Mouse (Mus musculus) liver, embryonic 14.5 days (tissue): ENCODE measurements around the gene Kif26b. TPM values are rescaled to one million over a fixed set of nuclear protein-coding genes. Genes with fewer than 3 reads are reported as not detected.

Experiments used
- ATAC-seq: fragments of 200-750 bp; cut with Nextera tagmentation; 2 replicates; pipeline ENCODE4 v1.8.0; 2017; ENCODE audit warnings: moderate number of reproducible peaks, mild to moderate bottlenecking, moderate library complexity; ENCODE audit not compliant: insufficient read depth
- DNase-seq, 3 experiments: peaks; one replicate each; pipeline ENCODE4 v3.0.0-alpha.2; 2012 to 2013; ENCODE audit warnings: low read depth in 3 of 3, low spot score in 3 of 3
- H3K27ac ChIP-seq: fragments of 300-500 bp; sonication (generic); 2 replicates; pipeline ENCODE4 v1.5.1; 2014; ENCODE audit warnings: moderate library complexity, mild to moderate bottlenecking, control low read depth, inconsistent platforms
- H3K27me3 ChIP-seq: fragments of 300-500 bp; sonication (generic); 2 replicates; pipeline ENCODE4 v1.6.1; 2014; ENCODE audit warnings: mild to moderate bottlenecking, low read length, moderate library complexity; ENCODE audit not compliant: control insufficient read depth, insufficient read depth
- H3K36me3 ChIP-seq: fragments of 300-500 bp; sonication (generic); replicated peaks from 2 replicates; pipeline ENCODE4 v1.6.1; 2014; ENCODE audit warnings: low read depth; ENCODE audit not compliant: control insufficient read depth, insufficient read depth
- H3K4me1 ChIP-seq, 2 experiments: fragments of 200-500 bp in 1 of 2; fragments of 300-500 bp in 1 of 2; sonication (generic) in 1 of 2; replicated peaks; 2 replicates each; pipeline ENCODE4 v1.6.1; 2012 to 2014; ENCODE audit warnings: antibody characterized with exemption in 1 of 2, inconsistent platforms in 1 of 2, low read length in 1 of 2; ENCODE audit not compliant: control insufficient read depth in 2 of 2, insufficient read depth in 2 of 2
- H3K4me2 ChIP-seq: fragments of 300-500 bp; sonication (generic); 2 replicates; pipeline ENCODE4 v1.6.1; 2014; ENCODE audit warnings: low read depth, mild to moderate bottlenecking, control low read depth, moderate library complexity
- H3K4me3 ChIP-seq, 2 experiments: fragments of 200-500 bp in 1 of 2; fragments of 300-500 bp in 1 of 2; sonication (generic) in 1 of 2; 2 replicates each; pipeline ENCODE4 v1.5.1; 2012 to 2014; ENCODE audit warnings: low read depth in 2 of 2, low read length in 2 of 2, mild to moderate bottlenecking in 2 of 2, control low read depth in 1 of 2, inconsistent platforms in 1 of 2, moderate library complexity in 1 of 2; ENCODE audit not compliant: insufficient read depth in 1 of 2
- H3K9ac ChIP-seq: fragments of 300-500 bp; sonication (generic); replicated peaks from 2 replicates; pipeline ENCODE4 v1.6.1; 2014; ENCODE audit warnings: mild to moderate bottlenecking, control low read depth, moderate library complexity
- H3K9me3 ChIP-seq: fragments of 300-500 bp; sonication (generic); 2 replicates; pipeline ENCODE4 v1.6.1; 2016; ENCODE audit warnings: low read length, mixed read lengths; ENCODE audit not compliant: control insufficient read depth
- CTCF ChIP-seq: IDR thresholded peaks from 2 replicates; pipeline ENCODE4 v1.5.1; 2016; ENCODE audit warnings: antibody characterized with exemption, low read depth, control low read depth
- EP300 ChIP-seq: IDR thresholded peaks from 2 replicates; pipeline ENCODE4 v1.6.1; 2016; ENCODE audit warnings: antibody characterized with exemption, low read depth
- WGBS: fragments of 180-500 bp; shearing (Covaris S2); extraction: QIAGEN DNeasy Blood & Tissue Kit; methylation state at CpG from one replicate; pipeline ENCODE4 v1.1.7; 2014; ENCODE audit not compliant: insufficient replicate concordance; 5-methylcytosine and 5-hydroxymethylcytosine counted together
- polyA plus RNA-seq, 2 experiments: library from polyadenylated mRNA; depleted of rRNA in 1 of 2; stranded (reverse) in 1 of 2; unstranded in 1 of 2; fragments of >200 nt; fragmentation: Nextera tagmentation in 1 of 2; extraction: Ambion mirVana in 1 of 2; gene quantifications; 2 replicates each; pipeline versions ENCODE4 v1.2.1 to v1.2.3; 2012 to 2014

Kif26b gene
- polyA plus RNA-seq, 2 experiments = 0.01 to 0.07 TPM

- Histone ChIP-seq H3K9ac (no peak overlapping the region), H3K36me3 (no peaks in the 10 kb centered on the region), H3K4me2 (no peak overlapping the region), H3K27ac (no peak overlapping the region), H3K27me3 (no peaks in the 10 kb centered on the region), H3K4me1 (no peaks in the 10 kb centered on the region), H3K4me3 (no peak overlapping the region), H3K9me3 (no peaks in the 10 kb centered on the region)
- TF ChIP-seq CTCF (no peak), EP300 (no peak)
- ATAC-seq (no peak), DNase-seq (no peak)
- 61% methylated on average over 4 of the region's 4 CpGs for WGBS
These were observed 193.9 kb downstream of the Kif26b start for GRCm38 (mm10) chr1:178722793-178723192.

DNA sequence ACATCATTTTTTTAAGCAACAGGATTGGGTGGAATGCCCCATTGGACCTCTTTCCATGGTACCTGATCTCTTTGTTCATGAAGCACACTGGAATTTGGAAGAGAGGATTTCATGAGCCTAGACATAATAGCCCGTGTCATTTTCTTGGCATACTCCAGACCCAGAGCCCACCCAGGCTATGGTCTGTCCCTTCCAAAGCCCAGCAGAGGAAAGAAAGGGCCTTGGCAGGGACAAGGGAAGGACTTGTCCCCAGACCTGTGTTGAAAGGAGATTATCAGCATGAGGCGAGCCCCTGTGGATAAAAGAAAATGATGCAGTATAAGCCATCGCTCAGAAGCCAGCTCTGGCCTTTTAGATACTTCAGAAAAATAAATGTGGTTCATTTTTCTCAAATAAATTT is 196.6 kb downstream of the Kif26b start:
- Histone ChIP-seq H3K36me3 (no peaks in the 10 kb centered on the region), H3K4me2 (no peak overlapping the region), H3K27ac (no peak overlapping the region), H3K4me1 (no peaks in the 10 kb centered on the region), H3K9ac (no peak overlapping the region), H3K9me3 (no peaks in the 10 kb centered on the region), H3K27me3 (no peaks in the 10 kb centered on the region), H3K4me3 (no peak overlapping the region)
- WGBS = 59% methylated on average over 3 of the region's 3 CpGs
- DNase-seq = no peak
- no peak for ATAC-seq
- TF ChIP-seq CTCF = no peak
- no peak for TF ChIP-seq EP300

GRCm38 (mm10) chr1:178728256-178728655 is 199.3 kb downstream of the Kif26b start:
- 74% methylated on average over 6 of the region's 6 CpGs for WGBS
- Histone ChIP-seq H3K27me3 (no peaks in the 10 kb centered on the region), H3K9me3 (no peaks in the 10 kb centered on the region), H3K36me3 (no peaks in the 10 kb centered on the region), H3K9ac (no peak overlapping the region), H3K4me3 (no peak overlapping the region), H3K4me2 (no peak overlapping the region), H3K4me1 (no peaks in the 10 kb centered on the region), H3K27ac (no peak overlapping the region)
- TF ChIP-seq EP300 = no peak
- no peak for TF ChIP-seq CTCF
- no peak for DNase-seq
- ATAC-seq = no peak

DNA sequence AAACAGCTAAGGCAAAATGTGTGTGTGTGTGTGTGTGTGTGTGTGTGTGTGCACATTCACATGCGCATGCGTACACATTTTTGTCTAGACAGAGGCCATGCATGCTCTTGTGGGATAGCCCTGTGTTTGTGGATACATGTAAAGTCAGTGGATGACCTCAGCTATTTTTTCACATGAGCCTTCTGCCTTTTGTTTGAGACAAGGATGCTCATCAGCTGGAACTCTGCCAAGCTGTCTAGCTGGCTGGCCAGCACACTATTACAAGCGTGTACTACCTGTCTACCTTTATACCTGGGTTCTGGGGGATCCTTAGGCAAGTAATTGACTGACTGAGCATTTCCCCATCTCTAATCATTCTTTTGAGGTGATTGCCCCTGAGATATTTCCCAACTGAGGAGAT is 201.3 kb downstream of the Kif26b start:
- ATAC-seq (no peak), DNase-seq (no peak)
- Histone ChIP-seq H3K9ac (no peak overlapping the region), H3K4me1 (no peaks in the 10 kb centered on the region), H3K4me2 (no peak overlapping the region), H3K27me3 (peaks cover 2% of the 10 kb centered on the region; the same call in 1 of the 2 replicates), H3K4me3 (no peak overlapping the region), H3K27ac (no peak overlapping the region), H3K9me3 (no peaks in the 10 kb centered on the region), H3K36me3 (no peaks in the 10 kb centered on the region)
- TF ChIP-seq CTCF = no peak
- TF ChIP-seq EP300 = no peak
- WGBS = 79% methylated on average over 3 of the region's 3 CpGs

GRCm38 (mm10) chr1:178733035-178733434 is 204.1 kb downstream of the Kif26b start:
- TF ChIP-seq EP300 (no peak), CTCF (no peak)
- Histone ChIP-seq H3K36me3 (no peaks in the 10 kb centered on the region), H3K4me3 (no peak overlapping the region), H3K4me2 (no peak overlapping the region), H3K27me3 (peaks cover 2% of the 10 kb centered on the region; the same call in 1 of the 2 replicates), H3K9me3 (no peaks in the 10 kb centered on the region), H3K9ac (no peak overlapping the region), H3K4me1 (no peaks in the 10 kb centered on the region), H3K27ac (no peak overlapping the region)
- WGBS = 64% methylated on average over 9 of the region's 9 CpGs
- DNase-seq = no peak
- ATAC-seq = no peak

DNA sequence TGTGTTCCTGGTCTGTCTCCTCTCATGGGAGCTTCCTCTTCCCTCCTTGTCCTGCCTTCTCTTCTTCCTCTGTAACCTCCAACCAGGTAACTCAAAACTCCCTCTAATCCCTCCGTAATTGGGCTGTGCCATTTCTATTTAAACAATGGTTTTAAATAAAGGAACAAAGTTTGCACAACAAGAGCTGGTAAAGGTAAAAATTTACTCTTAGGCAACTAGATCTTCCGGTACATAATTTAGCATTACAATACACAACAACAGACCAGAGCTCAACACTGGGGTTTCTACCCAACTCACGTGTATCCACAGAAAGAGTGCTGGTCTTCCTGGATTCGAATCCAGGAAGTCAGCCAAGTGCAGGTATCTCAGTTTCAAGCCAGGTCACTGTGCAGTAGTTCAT is 205.7 kb downstream of the Kif26b start:
- no peak overlapping the region for H3K27ac ChIP-seq
- DNase-seq = no peak

More for the DNA sequence above, 205.7 kb downstream of the Kif26b start:
- no peak for TF ChIP-seq EP300
- no peak for TF ChIP-seq CTCF
- WGBS = 60% methylated on average over 4 of the region's 4 CpGs
- ATAC-seq = no peak
- H3K4me3 ChIP-seq = no peak overlapping the region
- no peaks in the 10 kb centered on the region for H3K9me3 ChIP-seq
- H3K36me3 ChIP-seq = no peaks in the 10 kb centered on the region
- no peak overlapping the region for H3K9ac ChIP-seq
- peaks cover 2% of the 10 kb centered on the region; the same call in 1 of the 2 replicates for H3K27me3 ChIP-seq
- no peak overlapping the region for H3K4me2 ChIP-seq
- no peaks in the 10 kb centered on the region for H3K4me1 ChIP-seq
